Mouse (Mus musculus) CD8-positive naive resting alpha-beta T cell, adult 57 days (primary cell): ENCODE data around the gene Vmn1r30. TPM values are rescaled to one million over a fixed set of nuclear protein-coding genes. Genes with fewer than 3 reads are reported as not detected.

ENCODE experiments used
- total RNA-seq: library from RNA; stranded (reverse); gene quantifications from one replicate; pipeline ENCODE4 v1.2.4, GENCODE M21; 2023

Vmn1r30 gene
- not detected for total RNA-seq

GRCm38 (mm10) chr6:58443285-58443684, at the start of gene Vmn1r30:
TSS of gene Vmn1r30 (minus strand) at chr6:58443385.

GRCm38 (mm10) chr6:58475230-58475629, 32.0 kb upstream of the Vmn1r30 start, which contains the start of gene Vmn1r31:
TSS of gene Vmn1r31 (minus strand) at chr6:58475330.

Other genes with a start within 250 kb of the Vmn1r30 start
- gene Vmn1r27, start 224.6 kb downstream of the Vmn1r30 start, total RNA-seq: not detected
- gene Vmn1r28, start 181.3 kb downstream of the Vmn1r30 start, total RNA-seq: not detected
- not detected for gene Vmn1r29, start 141.8 kb downstream of the Vmn1r30 start, total RNA-seq
- not detected for gene Vmn1r31, start 31.9 kb upstream of the Vmn1r30 start, total RNA-seq
- 6.7 TPM for gene Abcg2, start 141.1 kb upstream of the Vmn1r30 start, total RNA-seq